ENCODE assay signal across 7 mouse cellular contexts in the genomic region with DNA sequence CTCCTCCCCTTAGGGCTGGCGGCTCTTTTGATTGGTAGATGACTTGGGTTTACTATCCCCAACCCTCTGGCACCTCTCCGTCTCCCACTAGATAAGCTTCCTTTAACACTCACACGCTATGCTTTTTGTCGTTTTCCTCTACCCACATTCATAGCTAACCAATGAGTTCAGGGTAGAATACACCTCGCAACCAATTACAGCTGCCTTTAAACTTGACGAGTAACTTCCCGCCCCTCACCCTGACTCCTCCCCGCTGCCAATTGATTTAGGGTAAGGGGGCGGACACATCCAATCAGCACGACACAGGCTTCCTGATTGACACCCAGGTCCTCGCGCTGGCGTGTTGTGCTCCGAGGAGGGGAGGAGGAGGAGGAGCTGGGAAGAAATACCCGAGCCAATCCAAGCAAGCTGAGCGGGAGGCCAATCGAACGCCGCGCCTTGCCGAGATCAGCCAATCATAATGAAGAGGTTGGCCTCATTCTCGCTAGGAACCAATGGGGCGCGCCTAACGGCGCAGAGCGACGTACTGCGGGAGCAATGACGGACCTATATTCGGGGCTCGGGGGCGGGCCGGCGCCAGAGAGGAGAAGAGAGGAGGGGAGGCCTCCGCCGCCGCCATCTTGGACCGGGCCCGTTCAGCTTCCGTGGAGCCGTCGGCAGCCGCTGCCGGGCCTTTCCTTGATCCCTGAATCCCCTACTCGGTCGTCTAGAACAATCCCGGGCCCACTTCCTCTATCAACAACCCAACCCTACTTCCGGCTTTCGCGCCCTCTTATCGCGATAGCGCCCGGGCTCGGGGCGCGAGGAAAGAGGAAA. TPM values are rescaled to one million over a fixed set of nuclear protein-coding genes. Genes with fewer than 3 reads are reported as not detected.
DNase-seq lines count a peak whose midpoint lies in the region; ATAC-seq and TF ChIP-seq lines count a peak whose summit lies in the region.

TSS of gene Cnot3 (plus strand) at position 597 of the 816 bp plus-strand sequence.

- DNase-seq in adrenal gland, postnatal 10 days = peak; percentile 97
- peak; percentile 98 for DNase-seq in embryonic facial prominence, embryonic 10.5 days (ENCODE audit: low spot score)
- DNase-seq in gonadal fat pad, adult 2 months (ENCODE audit: low read depth) = peak; percentile 98
- DNase-seq in left cerebral cortex, postnatal 4 days = peak; percentile 98

- H3K4me2 ChIP-seq in intestine, postnatal 0 days (replicated peaks; ENCODE audit: low read depth) = peak within 1 kb of the TSS; percentile 73
- peak within 1 kb of the TSS; percentile 83 for H3K4me2 ChIP-seq in midbrain, embryonic 12.5 days (replicated peaks)

- H3K4me1 ChIP-seq in embryonic facial prominence, embryonic 10.5 days = peaks cover 38% of the 10 kb centered on the region
- peaks cover 13% of the 10 kb centered on the region; the same call in 1 of the 2 replicates for H3K4me1 ChIP-seq in intestine, postnatal 0 days (replicated peaks; ENCODE audit: control insufficient read depth, insufficient read depth, low read length)
- H3K4me1 ChIP-seq in midbrain, embryonic 12.5 days = peaks cover 37% of the 10 kb centered on the region
- peaks cover 10% of the 10 kb centered on the region; the same call in 1 of the 2 replicates for H3K4me1 ChIP-seq in small intestine, adult 2 months (ENCODE audit: control insufficient read depth, insufficient read depth, insufficient read length, low read length)

- H3K9ac ChIP-seq in intestine, postnatal 0 days (ENCODE audit: low read depth, low read length) = peak within 1 kb of the TSS; percentile 94
- peak within 1 kb of the TSS; percentile 100 for H3K9ac ChIP-seq in midbrain, embryonic 12.5 days (replicated peaks)

- no peaks in the 10 kb centered on the region for H3K9me3 ChIP-seq in embryonic facial prominence, embryonic 10.5 days
- H3K9me3 ChIP-seq in intestine, postnatal 0 days (ENCODE audit: control insufficient read depth) = no peaks in the 10 kb centered on the region
- no peaks in the 10 kb centered on the region for H3K9me3 ChIP-seq in midbrain, embryonic 12.5 days

- TF ChIP-seq POLR2A in small intestine, adult 2 months (IDR thresholded peaks at IDR 0.05; ENCODE audit: low read depth, low read length) = no peak

- H3K36me3 ChIP-seq in embryonic facial prominence, embryonic 10.5 days (replicated peaks) = peaks cover 61% of the 10 kb centered on the region
- H3K36me3 ChIP-seq in intestine, postnatal 0 days (ENCODE audit: control insufficient read depth, insufficient read depth) = peaks cover 17% of the 10 kb centered on the region
- H3K36me3 ChIP-seq in midbrain, embryonic 12.5 days = peaks cover 25% of the 10 kb centered on the region
- H3K36me3 ChIP-seq in small intestine, adult 2 months (ENCODE audit: control insufficient read depth, insufficient read depth, low read length) = peaks cover 14% of the 10 kb centered on the region

- 0 out of 2 replicates have a peak, but pooled peaks have one; percentile 1 for TF ChIP-seq CTCF in intestine, postnatal 0 days (IDR thresholded peaks at IDR 0.05; ENCODE audit: low read depth)
- no peak for TF ChIP-seq CTCF in small intestine, adult 2 months (IDR thresholded peaks at IDR 0.05; ENCODE audit: extremely low read depth, insufficient read length, insufficient replicate concordance, low read depth, low read length)

- no peaks in the 10 kb centered on the region for H3K27me3 ChIP-seq in embryonic facial prominence, embryonic 10.5 days (replicated peaks; ENCODE audit: low read depth, poor library complexity, severe bottlenecking)
- H3K27me3 ChIP-seq in intestine, postnatal 0 days (replicated peaks; ENCODE audit: control insufficient read depth, insufficient read depth, low read length) = no peaks in the 10 kb centered on the region
- H3K27me3 ChIP-seq in midbrain, embryonic 12.5 days = 0 out of 2 replicates have a peak, but pooled peaks cover 5% of the 10 kb centered on the region
- no peaks in the 10 kb centered on the region for H3K27me3 ChIP-seq in small intestine, adult 2 months (ENCODE audit: control insufficient read depth, insufficient read depth, low read length)

- under 1% methylated on average over 58 of the region's 58 CpGs for WGBS in embryonic facial prominence, embryonic 10.5 days
- WGBS in intestine, postnatal 0 days = under 1% methylated on average over 55 of the region's 58 CpGs
- 0% methylated on average over 48 of the region's 58 CpGs for WGBS in midbrain, embryonic 12.5 days
- WGBS in small intestine, adult 2 months = under 1% methylated on average over 58 of the region's 58 CpGs

- H3K27ac ChIP-seq in embryonic facial prominence, embryonic 10.5 days (replicated peaks) = peak within 1 kb of the TSS; percentile 97
- H3K27ac ChIP-seq in intestine, postnatal 0 days (ENCODE audit: low read depth, low read length) = peak within 1 kb of the TSS; percentile 94
- peak within 1 kb of the TSS; percentile 96 for H3K27ac ChIP-seq in midbrain, embryonic 12.5 days (replicated peaks)
- peak within 1 kb of the TSS; percentile 91 for H3K27ac ChIP-seq in small intestine, adult 2 months (ENCODE audit: insufficient read depth, low read depth, low read length)

- ATAC-seq in intestine, postnatal 0 days = peak; percentile 99
- peak; percentile 99 for ATAC-seq in midbrain, embryonic 12.5 days (ENCODE audit: low FRiP score, low read depth)

- H3K4me3 ChIP-seq in embryonic facial prominence, embryonic 10.5 days = peak within 1 kb of the TSS; percentile 98
- H3K4me3 ChIP-seq in intestine, postnatal 0 days (ENCODE audit: low read depth, low read length) = peak within 1 kb of the TSS; percentile 78
- peak within 1 kb of the TSS; percentile 99 for H3K4me3 ChIP-seq in midbrain, embryonic 12.5 days
- peak within 1 kb of the TSS; percentile 96 for H3K4me3 ChIP-seq in small intestine, adult 2 months (ENCODE audit: low read depth, low read length)

- intact Hi-C loops in left cerebral cortex, postnatal 4 days (cut with DNase I) = no loop called here

RNA-seq across cellular contexts. Expression of gene Cnot3, which starts in this region (rescaled TPM):
- 10 to 100 TPM; 56.7 to 58.5 TPM for total RNA-seq in adrenal gland, postnatal 10 days (2021)
- 85.6 and 88.0 TPM in 2 replicates for polyA plus RNA-seq in embryonic facial prominence, embryonic 10.5 days (2016; fragmentation: Nextera tagmentation; extraction: Ambion mirVana)
- polyA plus RNA-seq in gonadal fat pad, adult 2 months (2012; rRNA removed) = 30.7 and 57.8 TPM in 2 replicates
- polyA plus RNA-seq in intestine, postnatal 0 days (2015; fragmentation: Nextera tagmentation; extraction: Ambion mirVana) = 19.9 and 20.8 TPM in 2 replicates
- 10 to 100 TPM; 53.3 to 57.2 TPM for total RNA-seq in left cerebral cortex, postnatal 4 days (2021)
- polyA plus RNA-seq in midbrain, embryonic 12.5 days (2016; fragmentation: Nextera tagmentation; extraction: Ambion mirVana) = 59.5 and 67.5 TPM in 2 replicates
- 48.3 and 88.2 TPM in 2 replicates for polyA plus RNA-seq in small intestine, adult 2 months (2012; rRNA removed)

Comparison
In these comparisons a context has a peak if more than half of its experiments do, and no peak if none do; other contexts are left out.
1. Peak in every context shown above with its lines: DNase-seq, ATAC-seq, H3K4me3 ChIP-seq and H3K27ac ChIP-seq.